Comparison of ENCODE assay signal across 17 mouse cellular contexts in genomic region chr15:60187002-60187715, GRCm38 (mm10).
A peak's percentile ranks its signal among the peaks of the same experiment; 100 is the strongest.
DNase-seq lines count a peak whose midpoint lies in the region; ATAC-seq and TF ChIP-seq lines count a peak whose summit lies in the region.
"Had no signal": no experiment of that assay in that cellular context is flagged by ENCODE, and none has a peak within 500 bp of the region (broad histone marks: within the 10 kb centered on the region; RNA-seq: fewer than 3 reads in every experiment).

No protein-coding gene starts in this region.

- H3K27me3 ChIP-seq in spleen, adult 2 months (ENCODE audit: control insufficient read depth, insufficient read depth, low read length), result no peaks in the 10 kb centered on the region
- H3K27me3 ChIP-seq in heart, embryonic 11.5 days (ENCODE audit: control insufficient read depth, insufficient read depth, low read length), result no peaks in the 10 kb centered on the region
- H3K27me3 ChIP-seq: heart, embryonic 13.5 days; limb, embryonic 15.5 days had no signal

- H3K4me1 ChIP-seq in spleen, adult 2 months (ENCODE audit: control insufficient read depth, insufficient read depth, insufficient read length), result no peaks in the 10 kb centered on the region
- no peaks in the 10 kb centered on the region for H3K4me1 ChIP-seq in heart, embryonic 11.5 days (ENCODE audit: control insufficient read depth, insufficient read depth, low read length)
- H3K4me1 ChIP-seq: heart, embryonic 13.5 days; midbrain, embryonic 10.5 days had no signal

- peak; percentile 91 for ATAC-seq in activated CD4-positive, CD25-positive, alpha-beta regulatory T cell, adult 4 months
- ATAC-seq in heart, embryonic 11.5 days (replicated peaks; ENCODE audit: insufficient number of reproducible peaks, low FRiP score, low TSS enrichment), result no peak
- ATAC-seq: forebrain, embryonic 14.5 days had no signal

- no peaks in the 10 kb centered on the region for H3K9me3 ChIP-seq in heart, embryonic 11.5 days (replicated peaks; ENCODE audit: control insufficient read depth, low read length)
- H3K9me3 ChIP-seq: heart, embryonic 13.5 days; limb, embryonic 15.5 days; midbrain, embryonic 10.5 days had no signal

- peak overlapping the region; percentile 45; the same call in 1 of the 2 replicates for H3K4me3 ChIP-seq in spleen, adult 2 months (ENCODE audit: extremely low read depth, insufficient read depth, insufficient read length)
- no peak overlapping the region for H3K4me3 ChIP-seq in heart, embryonic 11.5 days (ENCODE audit: low read depth, low read length)
- H3K4me3 ChIP-seq: heart, embryonic 13.5 days; limb, embryonic 15.5 days; midbrain, embryonic 10.5 days had no signal

- DNase-seq in spleen, adult 2 months (ENCODE audit: low read depth in 1 of 2, low spot score in 2 of 2), result peak; percentile 17 to 25
- DNase-seq in spleen, postnatal 4 days (ENCODE audit: low spot score in 2 of 2), result no peak
- DNase-seq in CD4-positive, CD25-positive, alpha-beta regulatory T cell, adult 2 months (ENCODE audit: low read depth, low spot score), result peak; percentile 78
- peak; percentile 20 for DNase-seq in lung, postnatal 36 days
- DNase-seq in embryo, embryonic 9.5 days (ENCODE audit: extremely low spot score), result no peak
- DNase-seq in embryo, embryonic 11 days, result no peak
- DNase-seq: adrenal gland, adult 2 months; cerebellum, postnatal 14 days; heart, postnatal 36 days; kidney, adult 8-10 months; kidney, postnatal 36 days had no signal

- TF ChIP-seq POLR2A in spleen, adult 2 months (IDR thresholded peaks at IDR 0.05; ENCODE audit: low read depth, low read length), result no peak

- no peak overlapping the region for H3K9ac ChIP-seq in heart, embryonic 11.5 days (ENCODE audit: low read depth, low read length)
- H3K9ac ChIP-seq: heart, embryonic 13.5 days; limb, embryonic 15.5 days had no signal

- H3K4me2 ChIP-seq in heart, embryonic 11.5 days, result no peak overlapping the region
- H3K4me2 ChIP-seq: heart, embryonic 13.5 days; limb, embryonic 15.5 days had no signal

- H3K36me3 ChIP-seq in spleen, adult 2 months (ENCODE audit: control insufficient read depth, insufficient read depth, low read length), result no peaks in the 10 kb centered on the region
- no peaks in the 10 kb centered on the region for H3K36me3 ChIP-seq in heart, embryonic 11.5 days (ENCODE audit: control insufficient read depth, insufficient read depth, low read length)
- H3K36me3 ChIP-seq: heart, embryonic 13.5 days; limb, embryonic 15.5 days; midbrain, embryonic 10.5 days had no signal

- WGBS in spleen, adult 2 months, result 51% methylated on average over 5 of the region's 5 CpGs
- WGBS in heart, embryonic 11.5 days (ENCODE audit: insufficient replicate concordance), result 55% methylated on average over 5 of the region's 5 CpGs

- peak overlapping the region; percentile 81 for H3K27ac ChIP-seq in spleen, adult 2 months (ENCODE audit: insufficient read depth, low read length)
- no peak overlapping the region for H3K27ac ChIP-seq in heart, embryonic 11.5 days (ENCODE audit: low read depth, low read length)
- H3K27ac ChIP-seq: heart, embryonic 13.5 days; limb, embryonic 15.5 days; midbrain, embryonic 10.5 days had no signal

- TF ChIP-seq CTCF in spleen, adult 2 months (IDR thresholded peaks at IDR 0.05; ENCODE audit: extremely low read depth, insufficient read depth, insufficient read length, insufficient replicate concordance), result no peak

Comparison
In these comparisons a context has a peak if more than half of its experiments do, and no peak if none do; other contexts are left out.
1. DNase-seq: peak in spleen, adult 2 months (2 of 2), CD4-positive, CD25-positive, alpha-beta regulatory T cell, adult 2 months (single experiment) and lung, postnatal 36 days (single experiment); none in spleen, postnatal 4 days (0 of 2), embryo, embryonic 9.5 days (single experiment) and embryo, embryonic 11 days (single experiment).